Comparison of ENCODE assay signal across 25 mouse cellular contexts in the genomic region with DNA sequence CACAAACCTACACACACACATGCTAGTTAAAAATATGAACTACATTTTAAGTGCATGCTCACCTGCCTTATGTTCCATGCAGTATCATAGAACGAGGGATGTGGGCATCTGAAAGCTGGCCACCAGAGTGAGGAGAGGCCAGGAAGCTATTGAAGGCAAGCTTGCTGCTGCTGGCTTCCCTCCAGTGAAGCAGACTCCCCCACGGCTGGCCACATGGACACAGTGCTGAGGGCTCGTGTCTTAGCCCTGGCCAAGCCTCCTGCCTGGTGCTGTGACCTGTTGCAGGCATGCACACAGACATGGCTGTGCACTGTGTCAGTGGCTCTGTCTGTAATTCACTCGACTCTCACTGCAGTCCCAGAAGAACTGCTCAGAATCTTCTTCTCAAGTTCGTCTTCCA. TPM values are rescaled to one million over a fixed set of nuclear protein-coding genes. Genes with fewer than 3 reads are reported as not detected.
DNase-seq lines count a peak whose midpoint lies in the region; ATAC-seq and TF ChIP-seq lines count a peak whose summit lies in the region.
"Had no signal": no experiment of that assay in that cellular context is flagged by ENCODE, and none has a peak within 500 bp of the region (broad histone marks: within the 10 kb centered on the region; RNA-seq: fewer than 3 reads in every experiment).

No protein-coding gene starts in this region.

- peak; percentile 12 for DNase-seq in CD4-positive, CD25-positive, alpha-beta regulatory T cell, adult 2 months (ENCODE audit: low read depth, low spot score)
- peak; percentile 19 for DNase-seq in hindbrain, postnatal 0 days (ENCODE audit: low spot score)
- DNase-seq in midbrain, embryonic 11.5 days (ENCODE audit: low spot score, missing footprints): peak; percentile 49
- DNase-seq in spleen, postnatal 36 days (ENCODE audit: low spot score in 2 of 2): no peak
- DNase-seq in liver, postnatal 0 days: no peak
- DNase-seq: gastrocnemius, adult 2 months; gastrocnemius, postnatal 36 days; heart, adult 18-20 months; heart, postnatal 10 days; kidney, adult 9 months; lung, postnatal 10 days; right cerebral cortex, adult 18-20 months; spleen, adult 18-20 months; thymus, postnatal 36 days had no signal

- H3K4me3 ChIP-seq in hindbrain, postnatal 0 days (ENCODE audit: low read length): no peak overlapping the region
- no peak overlapping the region for H3K4me3 ChIP-seq in hindbrain, embryonic 12.5 days
- no peak overlapping the region for H3K4me3 ChIP-seq in midbrain, embryonic 11.5 days (ENCODE audit: low read depth, low read length)
- no peak overlapping the region for H3K4me3 ChIP-seq in midbrain, embryonic 16.5 days (ENCODE audit: low read depth, low read length)
- no peak overlapping the region for H3K4me3 ChIP-seq in liver, postnatal 0 days (ENCODE audit: low read depth, low read length)
- H3K4me3 ChIP-seq: erythroblast, embryonic 14.5 days; limb, embryonic 13.5 days; midbrain, embryonic 15.5 days; neural tube, embryonic 12.5 days had no signal

- no peak overlapping the region for H3K9ac ChIP-seq in hindbrain, postnatal 0 days (replicated peaks; ENCODE audit: low read length)
- H3K9ac ChIP-seq in hindbrain, embryonic 12.5 days: no peak overlapping the region
- H3K9ac ChIP-seq in midbrain, embryonic 11.5 days (ENCODE audit: low read length): no peak overlapping the region
- no peak overlapping the region for H3K9ac ChIP-seq in midbrain, embryonic 16.5 days (ENCODE audit: low read depth, low read length)
- no peak overlapping the region for H3K9ac ChIP-seq in liver, postnatal 0 days (replicated peaks)
- H3K9ac ChIP-seq: heart, embryonic 13.5 days; limb, embryonic 13.5 days; midbrain, embryonic 15.5 days; neural tube, embryonic 12.5 days had no signal

- H3K9me3 ChIP-seq in hindbrain, postnatal 0 days (ENCODE audit: low read length): no peaks in the 10 kb centered on the region
- no peaks in the 10 kb centered on the region for H3K9me3 ChIP-seq in hindbrain, embryonic 12.5 days (replicated peaks)
- H3K9me3 ChIP-seq in midbrain, embryonic 11.5 days (ENCODE audit: control insufficient read depth, low read length): no peaks in the 10 kb centered on the region
- H3K9me3 ChIP-seq in midbrain, embryonic 16.5 days (replicated peaks; ENCODE audit: control insufficient read depth, low read length, poor library complexity, severe bottlenecking): no peaks in the 10 kb centered on the region
- no peaks in the 10 kb centered on the region for H3K9me3 ChIP-seq in liver, postnatal 0 days (ENCODE audit: low read length)
- H3K9me3 ChIP-seq: heart, embryonic 13.5 days; limb, embryonic 13.5 days; midbrain, embryonic 15.5 days; neural tube, embryonic 12.5 days had no signal

- WGBS in hindbrain, postnatal 0 days: 51% methylated on average over 5 of the region's 5 CpGs
- WGBS in hindbrain, embryonic 12.5 days: 78% methylated on average over 5 of the region's 5 CpGs
- WGBS in midbrain, embryonic 11.5 days: 79% methylated on average over 5 of the region's 5 CpGs
- WGBS in midbrain, embryonic 16.5 days: 77% methylated on average over 5 of the region's 5 CpGs
- 43% methylated on average over 5 of the region's 5 CpGs for WGBS in liver, postnatal 0 days (ENCODE audit: insufficient replicate concordance)

- ATAC-seq in CD4-positive, CD25-positive, alpha-beta regulatory T cell, adult 4 months: no peak
- no peak for ATAC-seq in hindbrain, postnatal 0 days
- ATAC-seq in hindbrain, embryonic 12.5 days (ENCODE audit: low FRiP score): no peak
- ATAC-seq in midbrain, embryonic 11.5 days (ENCODE audit: low FRiP score): no peak
- ATAC-seq in midbrain, embryonic 16.5 days: no peak
- ATAC-seq in liver, postnatal 0 days: no peak
- ATAC-seq: forebrain, embryonic 16.5 days; intestine, postnatal 0 days; midbrain, embryonic 15.5 days had no signal

- no peaks in the 10 kb centered on the region for H3K36me3 ChIP-seq in hindbrain, postnatal 0 days (ENCODE audit: insufficient read depth, low read length)
- H3K36me3 ChIP-seq in hindbrain, embryonic 12.5 days: no peaks in the 10 kb centered on the region
- no peaks in the 10 kb centered on the region for H3K36me3 ChIP-seq in midbrain, embryonic 11.5 days (ENCODE audit: control insufficient read depth, insufficient read depth, low read length)
- H3K36me3 ChIP-seq in midbrain, embryonic 16.5 days (ENCODE audit: control insufficient read depth, insufficient read depth, low read length): no peaks in the 10 kb centered on the region
- no peaks in the 10 kb centered on the region for H3K36me3 ChIP-seq in liver, postnatal 0 days (replicated peaks; ENCODE audit: insufficient read depth, low read length)
- H3K36me3 ChIP-seq: heart, embryonic 13.5 days; limb, embryonic 13.5 days; midbrain, embryonic 15.5 days; neural tube, embryonic 12.5 days had no signal

- TF ChIP-seq EP300 in liver, postnatal 0 days (IDR thresholded peaks at IDR 0.05; ENCODE audit: low read depth): no peak

- H3K27ac ChIP-seq in hindbrain, postnatal 0 days: no peak overlapping the region
- no peak overlapping the region for H3K27ac ChIP-seq in hindbrain, embryonic 12.5 days
- H3K27ac ChIP-seq in midbrain, embryonic 11.5 days (ENCODE audit: low read depth, low read length): no peak overlapping the region
- no peak overlapping the region for H3K27ac ChIP-seq in midbrain, embryonic 16.5 days (ENCODE audit: low read length)
- no peak overlapping the region for H3K27ac ChIP-seq in liver, postnatal 0 days (ENCODE audit: low read depth)
- H3K27ac ChIP-seq: heart, embryonic 13.5 days; limb, embryonic 13.5 days; midbrain, embryonic 15.5 days; neural tube, embryonic 12.5 days had no signal

- no peak overlapping the region for H3K4me2 ChIP-seq in hindbrain, postnatal 0 days (ENCODE audit: low read depth, low read length)
- no peak overlapping the region for H3K4me2 ChIP-seq in hindbrain, embryonic 12.5 days (replicated peaks)
- H3K4me2 ChIP-seq in midbrain, embryonic 11.5 days: no peak overlapping the region
- H3K4me2 ChIP-seq in midbrain, embryonic 16.5 days (ENCODE audit: low read length): no peak overlapping the region
- H3K4me2 ChIP-seq in liver, postnatal 0 days (ENCODE audit: low read depth, low read length): no peak overlapping the region
- H3K4me2 ChIP-seq: liver, embryonic 11.5 days; midbrain, embryonic 15.5 days; neural tube, embryonic 12.5 days had no signal

- no peak for TF ChIP-seq CTCF in hindbrain, postnatal 0 days (IDR thresholded peaks at IDR 0.05; ENCODE audit: low read depth)
- no peak for TF ChIP-seq CTCF in liver, postnatal 0 days (IDR thresholded peaks at IDR 0.05; ENCODE audit: low read depth)

- H3K27me3 ChIP-seq in hindbrain, postnatal 0 days (ENCODE audit: insufficient read depth, low read length): no peaks in the 10 kb centered on the region
- 0 out of 2 replicates have a peak, but pooled peaks cover 2% of the 10 kb centered on the region for H3K27me3 ChIP-seq in hindbrain, embryonic 12.5 days
- no peaks in the 10 kb centered on the region; the same call in 1 of the 2 replicates for H3K27me3 ChIP-seq in midbrain, embryonic 11.5 days (ENCODE audit: control insufficient read depth, insufficient read depth, low read length)
- H3K27me3 ChIP-seq in midbrain, embryonic 16.5 days (ENCODE audit: control insufficient read depth, insufficient read depth, low read depth, low read length): no peaks in the 10 kb centered on the region
- peaks cover 3% of the 10 kb centered on the region; the same call in 1 of the 2 replicates for H3K27me3 ChIP-seq in liver, postnatal 0 days (ENCODE audit: insufficient read depth, low read length)
- H3K27me3 ChIP-seq: limb, embryonic 13.5 days; midbrain, embryonic 15.5 days; neural tube, embryonic 12.5 days had no signal

- H3K4me1 ChIP-seq in hindbrain, postnatal 0 days (ENCODE audit: insufficient read depth, low read length): no peaks in the 10 kb centered on the region; the same call in 1 of the 2 replicates
- H3K4me1 ChIP-seq in hindbrain, embryonic 12.5 days: peaks cover 4% of the 10 kb centered on the region
- H3K4me1 ChIP-seq in midbrain, embryonic 11.5 days (ENCODE audit: control insufficient read depth, insufficient read depth, low read length): peaks cover 4% of the 10 kb centered on the region
- H3K4me1 ChIP-seq in midbrain, embryonic 16.5 days (ENCODE audit: control insufficient read depth, insufficient read depth, low read length): no peaks in the 10 kb centered on the region
- H3K4me1 ChIP-seq in liver, postnatal 0 days (ENCODE audit: insufficient read depth): peaks cover 28% of the 10 kb centered on the region
- H3K4me1 ChIP-seq: midbrain, embryonic 15.5 days had no signal

RNA-seq across cellular contexts. Expression of a gene that starts 41.8 kb away (rescaled TPM):
- not detected for polyA plus RNA-seq in CD4-positive, CD25-positive, alpha-beta regulatory T cell, adult 4 months (2017; shearing (Covaris generic))
- total RNA-seq in hindbrain, postnatal 0 days (2014; rRNA removed): 1.6 and 1.8 TPM in 2 replicates
- polyA plus RNA-seq in hindbrain, postnatal 0 days (2015; fragmentation: Nextera tagmentation; extraction: Ambion mirVana): 1.7 and 1.8 TPM in 2 replicates
- 1.9 and 2.7 TPM in 2 replicates for polyA plus RNA-seq in hindbrain, embryonic 12.5 days (2016; fragmentation: Nextera tagmentation; extraction: Ambion mirVana)
- 3.8 and 4.6 TPM in 2 replicates for polyA plus RNA-seq in midbrain, embryonic 11.5 days (2014; fragmentation: Nextera tagmentation; extraction: Ambion mirVana)
- polyA plus RNA-seq in midbrain, embryonic 16.5 days (2015; fragmentation: Nextera tagmentation; extraction: Ambion mirVana): 1.2 and 1.6 TPM in 2 replicates
- polyA plus RNA-seq in liver, postnatal 0 days (2015; fragmentation: Nextera tagmentation; extraction: Ambion mirVana): 1.00 and 1.3 TPM in 2 replicates

RNA-seq across cellular contexts. Expression of a gene that starts 58.3 kb away (rescaled TPM):
- polyA plus RNA-seq in CD4-positive, CD25-positive, alpha-beta regulatory T cell, adult 4 months (2017; shearing (Covaris generic)): 1 to 10 TPM in 1 of 2 experiments, not detected in 1; 1.5 TPM
- 143 and 171 TPM in 2 replicates for total RNA-seq in hindbrain, postnatal 0 days (2014; rRNA removed)
- polyA plus RNA-seq in hindbrain, postnatal 0 days (2015; fragmentation: Nextera tagmentation; extraction: Ambion mirVana): 177 and 182 TPM in 2 replicates
- polyA plus RNA-seq in hindbrain, embryonic 12.5 days (2016; fragmentation: Nextera tagmentation; extraction: Ambion mirVana): 81.0 and 87.3 TPM in 2 replicates
- 70.5 and 77.9 TPM in 2 replicates for polyA plus RNA-seq in midbrain, embryonic 11.5 days (2014; fragmentation: Nextera tagmentation; extraction: Ambion mirVana)
- polyA plus RNA-seq in midbrain, embryonic 16.5 days (2015; fragmentation: Nextera tagmentation; extraction: Ambion mirVana): 121 and 139 TPM in 2 replicates
- 36.6 and 37.0 TPM in 2 replicates for polyA plus RNA-seq in liver, postnatal 0 days (2015; fragmentation: Nextera tagmentation; extraction: Ambion mirVana)

Comparison
In these comparisons a context has a peak if more than half of its experiments do, and no peak if none do; other contexts are left out.
1. DNase-seq: peak in CD4-positive, CD25-positive, alpha-beta regulatory T cell, adult 2 months (single experiment), hindbrain, postnatal 0 days (single experiment) and midbrain, embryonic 11.5 days (single experiment); none in spleen, postnatal 36 days (0 of 2) and liver, postnatal 0 days (single experiment).
2. RNA of a gene that starts 58.3 kb away (polyA plus RNA-seq): 177 to 182 TPM in hindbrain, postnatal 0 days, 121 to 139 TPM in midbrain, embryonic 16.5 days, 81.0 to 87.3 TPM in hindbrain, embryonic 12.5 days, 70.5 to 77.9 TPM in midbrain, embryonic 11.5 days and 36.6 to 37.0 TPM in liver, postnatal 0 days; 1.5 TPM in CD4-positive, CD25-positive, alpha-beta regulatory T cell, adult 4 months; every median in the first group is over 10 times any median in the second.